Mouse (Mus musculus) cerebellum, postnatal 14 days (tissue): ENCODE results near the gene Lmx1a.
A peak's percentile ranks its signal among the peaks of the same experiment; 100 is the strongest.

Experiments
- DNase-seq, 2 experiments: peaks; one replicate each; pipeline ENCODE4 v3.0.0; 2021; ENCODE audit warnings: mixed read lengths in 2 of 2

Gene Lmx1a

DNA sequence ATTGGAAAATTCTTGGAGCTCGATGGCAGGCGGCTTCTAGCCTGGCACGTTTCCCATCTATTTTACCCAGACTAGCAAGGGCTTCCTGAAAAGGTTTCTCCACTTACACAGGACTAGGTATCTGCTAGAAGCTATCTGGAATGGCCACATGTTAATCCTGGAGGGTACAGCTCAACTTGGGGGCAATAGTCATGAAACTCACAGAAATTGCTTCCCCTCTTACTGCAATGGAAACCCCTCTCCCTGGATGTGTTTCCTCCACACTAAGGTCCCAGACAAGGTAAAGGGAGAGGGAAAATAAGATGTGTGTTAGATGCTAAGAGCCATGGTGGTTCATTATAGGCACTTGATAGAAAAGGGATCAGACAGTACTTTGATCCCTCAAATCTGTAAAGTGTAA is 5.7 kb downstream of the Lmx1a start:
- DNase-seq: no peak

DNA sequence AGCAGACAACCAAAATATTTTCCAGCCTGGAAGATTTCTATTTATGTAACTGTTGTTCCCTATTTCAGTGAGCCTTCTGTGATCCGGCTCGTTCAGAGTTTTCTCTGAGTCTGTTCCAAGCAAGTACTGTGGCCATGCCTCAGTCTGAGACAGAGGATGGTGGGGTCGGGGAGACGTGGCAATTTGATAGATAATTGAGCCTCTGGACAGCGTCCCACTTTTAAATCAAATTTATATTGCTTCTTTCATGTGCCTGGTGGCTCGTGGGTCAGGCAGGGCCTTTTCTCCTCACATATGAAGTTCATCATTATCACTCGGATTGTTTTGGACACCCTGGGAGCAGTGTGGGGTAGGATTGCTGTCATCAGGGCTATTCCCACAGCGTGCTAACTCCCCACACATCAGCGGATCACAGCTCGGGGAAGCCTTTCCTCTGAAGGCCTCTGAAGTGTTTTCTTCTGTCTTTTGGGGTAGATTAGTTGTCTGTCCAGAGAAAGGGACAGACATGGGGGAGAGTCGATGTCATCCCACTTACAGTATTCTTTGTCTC is 6.9 kb downstream of the Lmx1a start:
- no peak for DNase-seq

DNA sequence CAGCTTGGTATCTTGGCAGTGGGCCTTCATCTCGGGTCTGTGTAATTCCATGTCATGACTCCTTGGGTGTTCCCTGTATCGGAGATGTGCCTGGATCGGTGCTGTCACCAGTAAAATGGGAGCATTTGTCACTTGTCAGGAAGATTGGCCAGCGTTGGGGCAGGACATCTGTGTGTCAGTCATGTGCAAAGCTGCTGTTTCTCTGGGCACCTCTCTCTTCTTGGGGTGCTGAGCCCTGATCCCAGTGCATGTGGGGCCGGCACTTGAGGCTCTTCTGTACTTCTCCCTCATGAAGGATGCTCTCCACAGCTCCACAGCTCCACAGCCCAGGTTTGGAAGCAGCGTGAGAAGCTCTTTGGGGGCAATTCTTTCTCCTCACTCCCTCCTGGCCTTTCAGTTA is 10.7 kb downstream of the Lmx1a start:
- DNase-seq: no peak

DNA sequence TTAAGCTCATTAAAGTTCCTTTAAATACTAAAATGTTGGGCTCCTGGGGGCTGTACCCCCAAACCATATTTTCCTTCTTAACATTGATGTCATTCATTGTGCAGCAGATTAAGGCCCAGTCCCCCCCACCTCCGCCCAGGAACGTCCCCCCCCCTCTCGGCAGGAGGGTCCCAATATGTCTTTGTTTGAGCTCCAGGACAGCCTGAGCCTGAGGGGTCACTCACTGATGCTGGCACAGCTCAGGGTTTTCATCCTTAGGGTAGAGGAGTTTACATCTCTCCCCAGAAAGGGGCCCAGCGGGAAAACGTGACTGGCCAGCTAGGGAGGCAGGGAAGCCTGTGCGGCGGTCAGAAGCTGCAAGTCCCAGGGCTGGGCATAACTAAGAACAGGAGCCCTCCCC is 11.2 kb downstream of the Lmx1a start:
- no peak for DNase-seq

DNA sequence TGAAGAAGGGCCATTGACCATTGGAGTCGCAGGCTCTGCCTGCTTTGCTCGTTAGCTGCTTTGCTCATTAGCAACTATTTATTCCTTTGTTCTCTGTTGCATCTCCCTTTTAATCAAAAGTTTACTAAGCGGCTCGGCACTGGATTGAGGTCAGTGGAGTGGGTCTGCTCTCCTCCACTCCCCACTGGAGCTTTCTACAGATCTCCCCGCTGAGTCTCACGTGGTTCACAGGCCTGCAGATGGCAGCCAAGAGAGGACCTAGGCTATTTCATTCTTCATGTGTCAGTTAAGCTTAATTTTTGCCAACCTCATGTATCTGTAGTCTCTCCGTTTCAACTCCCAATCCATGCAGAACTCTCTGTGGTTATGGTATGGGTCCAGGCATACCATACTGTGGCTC is 16.5 kb downstream of the Lmx1a start:
- no peak for DNase-seq

DNA sequence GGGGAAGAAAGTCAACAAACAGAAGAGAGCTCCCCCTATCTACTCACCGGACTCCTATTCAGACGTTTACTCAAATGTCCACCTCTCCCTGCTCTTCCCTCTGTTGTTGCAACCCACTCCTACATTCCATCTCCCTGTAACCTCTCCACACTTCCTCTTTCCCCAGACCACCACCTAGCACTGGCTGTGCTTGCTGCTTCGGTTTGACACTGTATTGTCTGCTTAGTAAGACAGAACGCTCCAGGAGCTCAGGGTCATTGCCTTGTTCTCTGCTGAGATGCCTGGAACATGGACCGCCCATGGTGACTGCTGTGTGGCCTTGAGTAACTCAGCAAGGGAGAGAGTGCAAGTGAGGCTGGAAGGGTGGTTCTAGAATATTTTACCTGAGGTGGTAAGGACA is 19.7 kb downstream of the Lmx1a start:
- no peak for DNase-seq

DNA sequence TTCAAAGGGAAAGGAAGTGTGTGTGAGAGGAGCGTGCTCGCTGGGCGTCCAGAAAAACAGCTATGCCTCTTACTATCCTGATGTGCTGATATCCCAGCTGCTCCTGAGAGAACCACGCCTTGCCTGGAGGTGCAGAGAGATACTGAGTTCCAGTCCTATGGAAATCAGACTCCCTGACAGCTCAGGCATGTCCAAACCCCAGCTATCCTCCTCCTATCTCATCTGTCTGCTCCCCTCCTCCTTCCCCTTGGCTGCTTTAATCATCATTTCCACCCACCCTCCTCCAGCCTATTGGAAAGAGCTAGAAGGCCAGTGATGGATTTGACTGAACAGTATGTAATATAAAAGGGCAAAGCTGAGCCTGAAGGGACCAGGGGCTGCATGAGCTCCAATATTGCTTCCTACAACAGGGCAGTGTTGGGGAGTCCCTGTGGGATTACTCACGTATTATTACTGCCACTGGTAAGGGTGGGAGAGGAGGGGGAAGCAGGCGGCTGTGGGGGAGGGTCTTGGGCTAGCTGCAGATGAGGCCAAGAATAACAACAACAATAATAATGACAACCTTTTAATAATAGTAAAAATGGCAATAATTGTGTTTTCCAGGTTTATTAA is 26.8 kb downstream of the Lmx1a start:
- DNase-seq: no peak

DNA sequence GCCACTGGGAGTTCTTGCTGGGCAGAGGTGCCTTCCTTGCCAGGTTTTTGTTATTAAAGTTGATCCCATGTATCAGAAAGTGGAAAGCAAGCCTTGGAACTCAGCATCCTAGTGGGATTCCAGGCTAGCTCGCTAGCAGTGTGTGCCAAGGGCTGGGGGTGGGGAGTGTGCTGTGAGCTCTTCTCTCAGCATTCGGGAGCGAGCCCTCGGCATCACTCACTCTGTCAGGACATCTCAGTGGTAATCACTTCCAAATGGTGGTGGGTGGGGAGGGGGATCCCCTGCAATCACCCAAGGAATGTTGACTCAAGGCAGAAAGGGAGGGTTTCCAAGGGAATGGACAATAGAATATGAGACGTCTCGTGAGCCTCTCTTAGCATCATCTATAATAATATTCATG is 45.4 kb downstream of the Lmx1a start:
- no peak for DNase-seq

DNA sequence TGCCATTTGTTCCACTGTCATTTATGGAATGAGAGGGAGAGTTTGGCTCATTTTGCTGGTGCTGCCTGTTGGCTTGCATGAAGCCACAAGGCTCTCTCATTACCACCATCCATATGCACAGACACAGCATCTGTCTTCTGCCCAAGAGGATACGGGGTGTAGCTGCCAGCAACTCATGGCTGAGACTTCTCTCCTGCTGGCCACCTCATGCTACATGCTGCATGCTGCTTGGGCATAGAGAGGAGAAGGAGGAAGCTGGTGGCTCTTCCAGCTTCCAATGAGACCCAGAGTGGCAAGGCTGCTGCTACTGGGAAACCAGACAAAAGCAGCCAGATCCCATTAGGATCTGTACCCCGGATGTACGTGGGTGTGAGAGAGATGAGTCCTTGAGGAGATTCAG is 47.8 kb downstream of the Lmx1a start:
- peak; percentile 50 to 56 for DNase-seq

DNA sequence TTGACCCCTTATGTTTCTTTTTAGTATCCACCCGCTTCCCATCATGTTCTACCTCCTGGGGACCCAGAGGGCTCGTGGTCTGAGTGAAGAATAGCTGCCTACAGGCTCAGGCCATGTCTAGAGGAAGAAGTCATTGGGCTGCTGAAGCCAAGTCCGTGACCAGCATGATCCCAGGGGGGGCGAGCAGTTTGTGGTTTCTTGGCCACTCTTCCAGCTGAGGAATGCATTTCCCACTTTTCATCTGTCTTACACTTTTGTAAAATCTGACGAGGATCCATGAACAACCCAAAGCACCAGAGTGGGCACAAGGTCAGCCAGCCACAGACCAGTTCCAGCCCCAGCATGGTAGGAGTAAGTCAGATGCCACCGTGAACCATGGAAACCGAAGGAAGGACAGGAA is 50.2 kb downstream of the Lmx1a start:
- no peak for DNase-seq

DNA sequence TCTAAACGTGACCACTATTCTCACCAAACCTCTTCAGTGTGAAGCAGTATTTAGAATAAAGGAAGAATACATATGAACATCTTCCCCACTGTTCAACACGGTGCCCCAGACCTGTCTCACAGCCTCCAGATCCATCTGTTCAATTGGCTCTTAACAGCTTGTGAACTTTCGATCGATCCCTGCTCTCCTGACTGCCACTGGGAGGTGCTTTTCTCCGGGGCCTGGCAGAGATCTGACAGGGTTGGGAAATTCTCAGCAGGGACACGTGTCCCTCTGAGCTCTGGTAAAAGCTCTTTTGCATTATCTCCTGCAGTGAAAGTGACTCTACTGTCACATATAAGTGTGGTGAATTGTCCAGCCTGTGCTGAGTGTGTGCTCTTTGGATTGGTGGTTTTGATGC is 57.6 kb downstream of the Lmx1a start:
- DNase-seq: no peak

DNA sequence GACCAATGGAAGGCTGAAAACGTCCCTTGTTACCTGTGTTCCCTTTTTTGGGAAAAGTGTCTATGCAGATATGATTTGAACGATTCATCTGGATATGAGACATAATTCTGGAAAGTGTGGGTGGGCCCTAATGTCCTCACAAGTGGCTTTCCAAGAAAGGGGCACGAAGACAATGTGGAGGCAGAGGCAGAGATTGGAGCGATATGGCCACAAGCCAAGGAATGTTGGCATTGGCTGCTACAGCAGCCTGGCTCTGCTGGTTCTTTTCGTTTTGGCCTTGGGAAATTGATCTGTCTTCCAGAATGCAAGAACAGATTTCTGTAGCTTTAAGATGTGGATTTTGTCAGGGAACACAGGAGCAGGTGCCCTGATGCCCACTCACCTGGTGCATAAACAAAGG is 63.6 kb downstream of the Lmx1a start:
- peak; percentile 58 to 74 for DNase-seq

DNA sequence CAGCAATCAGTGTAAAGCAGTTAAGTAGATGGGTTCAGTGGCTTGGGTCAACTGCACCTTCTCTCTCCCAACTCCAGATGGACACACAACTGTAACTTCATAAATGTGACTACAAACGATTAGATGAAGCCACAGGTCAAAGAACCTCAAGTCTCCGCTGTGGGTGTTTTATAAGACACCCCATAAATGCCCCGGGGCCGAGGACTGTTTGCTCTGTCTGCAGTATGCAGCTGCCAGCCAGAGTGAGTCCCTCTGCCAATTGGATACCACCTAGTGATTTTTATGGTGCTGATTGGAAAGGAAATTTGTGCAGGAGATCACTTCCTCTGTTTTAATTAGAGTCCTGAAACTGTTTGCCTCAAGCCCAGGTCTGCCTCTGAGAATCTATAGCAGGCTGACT is 65.0 kb downstream of the Lmx1a start:
- no peak for DNase-seq

DNA sequence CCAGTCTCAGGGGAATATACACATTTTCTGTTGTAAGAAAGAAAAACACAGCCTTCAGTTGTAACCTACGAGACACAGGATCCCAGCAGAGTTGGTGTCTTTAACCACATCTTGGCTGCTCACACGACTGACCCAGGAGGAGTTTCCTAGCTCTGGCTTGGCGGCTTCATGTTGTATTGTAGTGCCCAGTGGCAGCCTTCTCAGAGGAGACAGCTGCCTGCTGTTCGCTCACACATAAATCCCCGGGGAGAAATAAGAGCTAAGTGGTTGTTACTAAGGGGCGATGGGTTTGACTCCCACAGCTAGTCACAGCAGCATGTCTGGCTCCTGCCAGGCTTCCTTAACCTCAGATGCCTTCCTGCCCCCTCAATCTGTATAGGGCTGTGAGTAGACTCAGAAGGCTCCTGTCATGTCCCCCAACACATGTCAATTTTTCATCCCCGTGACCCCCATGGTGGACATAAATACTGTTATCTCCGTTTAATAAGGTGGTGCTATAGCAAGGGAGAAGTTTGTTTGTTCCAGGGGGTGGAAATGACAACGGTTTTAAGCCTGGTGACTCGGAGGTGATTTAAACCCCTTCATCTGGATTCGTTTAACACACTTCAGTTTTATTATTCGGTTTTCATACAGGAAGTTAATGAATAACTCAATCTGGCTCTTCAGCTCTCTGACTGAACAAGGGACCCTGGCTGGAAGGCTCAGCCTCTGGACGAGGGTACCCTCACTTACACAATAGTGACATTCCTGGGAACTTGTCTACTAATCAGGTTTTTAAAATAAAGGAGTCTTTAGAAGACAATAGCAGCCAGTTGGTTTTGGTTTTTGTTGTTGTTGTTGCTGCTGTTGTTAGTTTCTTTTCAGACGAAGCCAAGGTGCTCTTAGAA is 65.8 kb downstream of the Lmx1a start:
- DNase-seq: no peak

DNA sequence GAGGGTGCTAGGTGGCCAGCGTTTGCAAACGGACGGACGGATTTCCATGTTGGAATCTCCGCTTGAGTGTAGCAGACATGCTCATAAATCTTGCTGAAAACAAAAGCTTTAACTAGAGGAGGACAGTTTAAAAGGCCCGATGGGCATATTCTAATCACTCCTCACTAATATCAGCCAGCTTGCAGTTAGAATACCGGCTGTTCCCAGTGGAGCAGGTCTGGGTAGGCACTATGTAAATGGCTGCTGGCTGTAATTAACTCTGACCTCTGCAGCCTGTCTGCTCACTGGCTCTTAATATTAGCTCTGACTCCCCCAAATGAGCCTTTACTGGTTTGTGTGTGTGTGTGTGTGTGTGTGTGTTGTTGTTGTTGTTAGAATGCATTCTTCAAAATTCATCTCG is 69.2 kb downstream of the Lmx1a start:
- no peak for DNase-seq

DNA sequence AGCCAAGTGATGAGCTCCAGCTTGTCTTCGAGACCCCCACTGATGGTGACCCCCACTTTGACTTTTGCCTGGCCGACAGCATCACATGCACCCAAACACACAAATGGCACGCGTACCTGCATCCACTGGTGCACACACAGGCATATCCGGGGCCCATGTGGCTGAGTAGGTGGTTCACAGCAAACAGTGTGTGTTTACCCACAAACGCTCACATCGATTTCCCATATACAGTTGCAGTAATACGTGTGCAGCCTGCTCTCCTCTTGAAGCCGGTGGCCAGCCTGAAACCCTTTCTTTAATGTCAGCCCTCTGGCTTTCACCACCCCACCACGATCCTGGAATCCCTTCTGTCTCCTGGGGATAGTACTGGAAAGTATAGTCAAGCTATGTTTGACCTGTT is 71.3 kb downstream of the Lmx1a start:
- DNase-seq: no peak

DNA sequence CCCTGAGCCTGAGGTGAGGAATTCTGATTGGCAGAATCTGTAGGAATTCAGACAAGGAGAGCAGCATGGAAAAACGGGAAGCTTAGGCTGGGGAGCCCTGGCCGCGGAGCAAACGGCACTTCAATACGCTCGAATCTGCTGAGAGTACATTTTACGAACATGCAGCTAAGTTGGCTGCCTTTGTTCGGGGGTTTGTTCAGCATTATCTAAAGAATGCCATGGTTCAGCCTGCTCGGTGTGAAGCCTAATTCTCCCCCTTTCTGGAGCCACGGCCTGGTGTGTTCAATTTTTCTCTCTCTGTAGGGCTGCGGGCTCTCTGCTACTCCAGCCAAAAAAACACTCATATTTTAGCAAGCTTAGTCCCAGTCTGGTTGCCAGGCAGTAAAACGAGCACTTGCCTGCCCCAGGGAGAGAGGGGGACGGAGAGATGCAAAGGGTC is 72.8 kb downstream of the Lmx1a start:
- DNase-seq: no peak

DNA sequence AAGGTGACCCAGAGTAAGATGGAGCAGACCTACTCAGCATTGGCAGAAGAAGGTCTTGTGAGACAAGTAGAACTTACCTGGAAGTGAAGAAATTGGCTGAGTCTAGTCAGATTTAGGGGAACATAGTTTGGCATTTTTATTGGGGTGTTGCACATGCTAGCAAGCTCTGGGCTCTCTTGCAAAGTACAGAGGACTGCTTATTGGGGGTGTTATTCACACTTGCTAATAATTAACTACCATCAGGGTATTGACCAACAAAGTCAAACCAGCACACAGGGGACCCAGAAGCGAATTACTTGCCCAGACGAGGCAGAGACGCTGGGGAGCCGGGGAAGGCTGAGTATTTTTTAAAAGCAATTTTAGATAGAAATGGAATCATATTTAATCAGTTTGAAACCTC is 77.6 kb downstream of the Lmx1a start:
- DNase-seq: no peak

DNA sequence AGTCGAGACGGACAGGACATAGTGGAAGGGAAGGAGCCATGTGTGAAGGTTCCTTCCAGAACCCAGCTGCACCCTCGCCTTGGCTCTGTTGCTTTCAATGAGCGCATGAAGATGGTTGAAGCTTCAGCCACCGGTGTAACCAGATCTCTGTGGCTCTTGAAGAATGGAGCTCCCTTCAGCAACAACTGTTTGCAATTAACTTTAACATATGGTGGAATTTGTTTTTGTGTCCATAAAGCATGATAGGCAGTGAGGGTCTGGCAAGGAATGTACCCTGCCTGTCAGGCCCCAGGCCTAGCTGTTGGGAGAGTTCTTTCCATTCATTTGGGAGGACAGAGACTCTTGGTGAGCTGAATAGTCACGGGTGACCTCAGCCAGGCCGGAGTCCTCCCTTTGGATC is 81.4 kb downstream of the Lmx1a start:
- DNase-seq: no peak

DNA sequence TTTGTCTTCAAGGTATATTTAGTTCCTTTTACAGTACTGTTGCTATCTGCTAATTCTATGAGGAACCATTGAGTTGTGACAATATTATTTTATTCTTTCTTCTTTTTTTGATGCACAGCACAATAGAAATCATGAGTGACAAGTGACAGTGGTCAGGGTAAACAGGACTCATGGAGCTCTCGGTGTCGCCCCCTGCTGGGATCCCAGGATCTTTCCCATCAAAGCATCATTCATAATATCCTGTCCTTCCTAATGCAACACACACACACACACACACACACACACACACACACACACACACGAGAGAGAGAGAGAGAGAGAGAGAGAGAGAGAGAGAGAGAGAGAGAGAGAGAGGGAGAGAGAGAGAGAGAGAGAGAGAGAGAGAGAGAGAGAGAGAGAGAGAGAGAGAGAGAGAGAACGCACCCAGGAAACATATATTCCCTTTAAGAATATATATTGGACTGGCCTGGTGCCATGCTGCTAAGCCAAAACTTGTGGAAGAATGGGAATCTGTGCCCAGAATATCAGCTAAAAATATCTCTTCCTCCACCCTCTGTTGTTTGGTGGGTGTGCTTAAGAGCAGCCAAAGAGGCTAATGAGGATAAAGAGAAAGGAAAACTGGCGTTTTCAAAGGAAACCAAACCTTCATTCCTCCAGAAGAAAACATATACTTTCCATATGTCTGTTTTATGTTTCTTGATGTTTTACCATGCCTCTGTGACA is 90.9 kb downstream of the Lmx1a start:
- peak; percentile 52 to 59 for DNase-seq

DNA sequence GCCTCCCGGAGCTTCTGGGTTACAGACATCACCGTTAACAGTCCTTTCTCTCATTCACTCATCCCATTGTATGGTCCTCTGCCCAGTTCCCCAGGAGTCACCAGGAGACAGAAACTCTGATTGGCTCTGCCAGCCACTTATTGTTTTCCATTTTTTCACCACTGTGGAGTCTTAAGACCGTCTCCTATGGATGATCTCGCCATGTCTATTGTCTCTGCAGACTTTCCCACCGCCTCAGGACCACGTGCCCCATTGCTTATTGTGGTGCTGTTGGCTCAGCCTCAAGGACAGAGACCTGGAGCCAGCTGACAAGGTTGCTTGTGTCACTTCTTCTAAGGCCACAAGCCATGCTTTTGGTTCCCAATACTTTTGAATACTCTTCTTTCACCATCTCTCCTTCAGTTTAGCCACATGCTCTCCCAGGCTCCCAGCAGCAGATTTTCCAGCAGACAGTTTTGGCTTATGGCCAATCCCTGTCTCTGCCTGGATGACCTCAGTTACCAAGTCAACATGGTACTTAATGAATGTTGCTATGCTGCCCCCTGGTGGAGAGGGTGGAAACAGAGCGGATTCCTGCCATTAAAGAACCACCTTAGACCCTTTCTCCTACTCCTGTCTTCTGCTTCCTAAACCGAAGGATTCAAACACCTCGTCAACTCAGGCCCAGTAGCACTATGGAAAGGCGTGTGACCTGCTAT is 92.9 kb downstream of the Lmx1a start:
- peak; percentile 83 to 89 for DNase-seq

DNA sequence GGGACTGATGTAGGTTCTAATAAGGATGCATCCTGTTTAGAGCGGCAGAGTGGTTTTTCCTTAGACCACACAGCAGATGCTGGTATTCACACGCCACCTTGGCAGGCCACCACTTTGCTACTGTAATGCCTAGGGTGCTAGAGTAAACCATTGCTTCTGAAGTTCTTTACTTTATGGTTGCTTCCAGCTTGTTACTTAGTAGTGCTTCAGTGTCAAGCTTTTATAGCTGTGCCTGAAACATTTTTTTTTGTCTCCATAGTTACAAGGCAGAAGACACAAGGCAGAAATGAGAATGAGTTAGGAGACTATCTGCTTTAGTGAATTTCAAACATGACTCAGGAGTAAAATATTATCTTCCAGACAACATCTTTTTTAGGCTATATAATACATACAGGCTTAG is 95.0 kb downstream of the Lmx1a start:
- no peak for DNase-seq
